In genomic region chr2:119741581-119742411, GRCm38 (mm10) we compare ENCODE assay signal across 8 mouse cellular contexts. TPM values are rescaled to one million over a fixed set of nuclear protein-coding genes. Genes with fewer than 3 reads are reported as not detected.
DNase-seq lines count a peak whose midpoint lies in the region; ATAC-seq and TF ChIP-seq lines count a peak whose summit lies in the region.

TSS of gene Itpka (plus strand) at chr2:119742337.

- H3K4me1 ChIP-seq in intestine, embryonic 16.5 days (ENCODE audit: control insufficient read depth, insufficient read depth, low read length): peaks cover 32% of the 10 kb centered on the region
- H3K4me1 ChIP-seq in limb, embryonic 13.5 days: peaks cover 37% of the 10 kb centered on the region
- peaks cover 42% of the 10 kb centered on the region for H3K4me1 ChIP-seq in midbrain, embryonic 13.5 days (replicated peaks)

- H3K4me3 ChIP-seq in intestine, embryonic 16.5 days (ENCODE audit: low read length): peak within 1 kb of the TSS; percentile 60
- peak within 1 kb of the TSS; percentile 69 for H3K4me3 ChIP-seq in limb, embryonic 13.5 days
- H3K4me3 ChIP-seq in midbrain, embryonic 13.5 days (replicated peaks): peak within 1 kb of the TSS; percentile 57

- DNase-seq in frontal cortex, postnatal 36 days (ENCODE audit: low spot score in 2 of 2): no peak
- DNase-seq in brain, embryonic 14.5 days (ENCODE audit: low read depth): peak; percentile 66
- peak; percentile 66 for DNase-seq in gastrocnemius, postnatal 25 days
- DNase-seq in spleen, postnatal 36 days (ENCODE audit: low spot score in 2 of 2): peak; percentile 66 to 72

- TF ChIP-seq CTCF in brain, embryonic 14.5 days (IDR thresholded peaks at IDR 0.05; ENCODE audit: borderline replicate concordance, extremely low read depth, insufficient read depth, insufficient read length): no peak

- H3K36me3 ChIP-seq in intestine, embryonic 16.5 days (ENCODE audit: control insufficient read depth, insufficient read depth, low read length): no peaks in the 10 kb centered on the region
- H3K36me3 ChIP-seq in limb, embryonic 13.5 days: no peaks in the 10 kb centered on the region
- no peaks in the 10 kb centered on the region for H3K36me3 ChIP-seq in midbrain, embryonic 13.5 days

- H3K4me2 ChIP-seq in intestine, embryonic 16.5 days (ENCODE audit: low read depth, low read length): peak within 1 kb of the TSS; percentile 100
- peak within 1 kb of the TSS; percentile 100 for H3K4me2 ChIP-seq in limb, embryonic 13.5 days (replicated peaks)
- H3K4me2 ChIP-seq in midbrain, embryonic 13.5 days (replicated peaks): peak within 1 kb of the TSS; percentile 98

- peaks cover 4% of the 10 kb centered on the region; the same call in 1 of the 2 replicates for H3K27me3 ChIP-seq in intestine, embryonic 16.5 days (replicated peaks; ENCODE audit: control insufficient read depth, insufficient read depth, low read length)
- peaks cover 62% of the 10 kb centered on the region for H3K27me3 ChIP-seq in limb, embryonic 13.5 days
- H3K27me3 ChIP-seq in midbrain, embryonic 13.5 days: peaks cover 62% of the 10 kb centered on the region

- TF ChIP-seq POLR2A in brain, embryonic 14.5 days (IDR thresholded peaks at IDR 0.05; ENCODE audit: borderline replicate concordance, extremely low read depth, insufficient read depth, insufficient read length, poor library complexity, severe bottlenecking): 0 out of 2 replicates have a peak, but pooled peaks have one; percentile 25

- H3K27ac ChIP-seq in intestine, embryonic 16.5 days (ENCODE audit: low read length): peak within 1 kb of the TSS; percentile 95
- H3K27ac ChIP-seq in limb, embryonic 13.5 days: 0 out of 2 replicates have a peak within 1 kb of the TSS, but pooled peaks have one; percentile 53
- H3K27ac ChIP-seq in midbrain, embryonic 13.5 days: no peak within 1 kb of the TSS

- peak; percentile 47 for ATAC-seq in frontal cortex, adult (ENCODE audit: low TSS enrichment)
- peak; percentile 70 for ATAC-seq in intestine, embryonic 16.5 days
- peak; percentile 89 for ATAC-seq in limb, embryonic 13.5 days (ENCODE audit: low FRiP score, low read depth)
- peak; percentile 69 for ATAC-seq in midbrain, embryonic 13.5 days

- peak within 1 kb of the TSS; percentile 74 for H3K9ac ChIP-seq in intestine, embryonic 16.5 days (ENCODE audit: low read depth, low read length)
- peak within 1 kb of the TSS; percentile 63 for H3K9ac ChIP-seq in limb, embryonic 13.5 days
- H3K9ac ChIP-seq in midbrain, embryonic 13.5 days (replicated peaks): peak within 1 kb of the TSS; percentile 64

- under 1% methylated on average over 47 of the region's 53 CpGs for WGBS in intestine, embryonic 16.5 days
- WGBS in limb, embryonic 13.5 days: under 1% methylated on average over 38 of the region's 53 CpGs
- WGBS in midbrain, embryonic 13.5 days: under 1% methylated on average over 43 of the region's 53 CpGs

- H3K9me3 ChIP-seq in intestine, embryonic 16.5 days (ENCODE audit: control insufficient read depth, low read length): no peaks in the 10 kb centered on the region
- H3K9me3 ChIP-seq in limb, embryonic 13.5 days: no peaks in the 10 kb centered on the region
- no peaks in the 10 kb centered on the region for H3K9me3 ChIP-seq in midbrain, embryonic 13.5 days

RNA-seq across cellular contexts. Expression of gene Itpka, which starts in this region (rescaled TPM):
- polyA plus RNA-seq in brain, embryonic 14.5 days (2012; rRNA removed): 0.42 and 0.68 TPM in 2 replicates
- not detected for total RNA-seq in gastrocnemius, postnatal 25 days (2021)
- polyA plus RNA-seq in intestine, embryonic 16.5 days (2015; fragmentation: Nextera tagmentation; extraction: Ambion mirVana): 7.5 and 7.9 TPM in 2 replicates
- polyA plus RNA-seq in limb, embryonic 13.5 days (2015; fragmentation: Nextera tagmentation; extraction: Ambion mirVana): 0.33 and 0.59 TPM in 2 replicates
- 0.52 TPM in 1 of 2 replicates, not detected in the other for polyA plus RNA-seq in midbrain, embryonic 13.5 days (2015; fragmentation: Nextera tagmentation; extraction: Ambion mirVana)

Comparison
In these comparisons a context has a peak if more than half of its experiments do, and no peak if none do; other contexts are left out.
1. Peak in DNase-seq in brain, embryonic 14.5 days; RNA of the gene not detected or under 1 TPM.
2. Peak in DNase-seq in gastrocnemius, postnatal 25 days; RNA of the gene not detected or under 1 TPM.
3. Peak in ATAC-seq, H3K4me3 ChIP-seq, H3K27ac ChIP-seq, H3K9ac ChIP-seq and H3K4me2 ChIP-seq in limb, embryonic 13.5 days; RNA of the gene not detected or under 1 TPM.
4. Peak in ATAC-seq, H3K4me3 ChIP-seq, H3K9ac ChIP-seq and H3K4me2 ChIP-seq in midbrain, embryonic 13.5 days; RNA of the gene not detected or under 1 TPM.
5. DNase-seq: peak in spleen, postnatal 36 days (2 of 2); none in frontal cortex, postnatal 36 days (0 of 2).
6. Peak in every context shown above with its lines, with median percentiles within 50 percentile points of each other: ATAC-seq, H3K4me2 ChIP-seq, H3K4me3 ChIP-seq and H3K9ac ChIP-seq.